Mouse (Mus musculus) liver, postnatal 0 days (tissue): ENCODE measurements at regions not wholly inside any gene's neighbourhood (a gene's known extent, or its start where the extent isn't known, plus 50 kb on each side); places are given as distances from the start of the nearest gene placed in this dataset.

Experiments used
- ATAC-seq: fragments of 200-750 bp; cut with Nextera tagmentation; 2 replicates; pipeline ENCODE4 v1.8.0; 2017; ENCODE audit warnings: mild to moderate bottlenecking, moderate library complexity
- DNase-seq: peaks from one replicate; pipeline ENCODE4 v3.0.0-alpha.2; 2016
- H3K27ac ChIP-seq: fragments of 300-500 bp; sonication (generic); 2 replicates; pipeline ENCODE4 v1.5.1; 2014; ENCODE audit warnings: antibody characterized with exemption, moderate library complexity, mild to moderate bottlenecking, low read depth
- H3K27me3 ChIP-seq: fragments of 300-500 bp; sonication (generic); 2 replicates; pipeline ENCODE4 v1.6.1; 2014; ENCODE audit warnings: low read length, control low read depth, mixed read lengths; ENCODE audit not compliant: insufficient read depth
- H3K36me3 ChIP-seq: fragments of 300-500 bp; sonication (generic); replicated peaks from 2 replicates; pipeline ENCODE4 v1.6.1; 2014; ENCODE audit warnings: mild to moderate bottlenecking, control low read depth, low read length, moderate library complexity, mixed read lengths; ENCODE audit not compliant: insufficient read depth
- H3K4me1 ChIP-seq: fragments of 300-500 bp; sonication (generic); 2 replicates; pipeline ENCODE4 v1.6.1; 2014; ENCODE audit warnings: antibody characterized with exemption, mild to moderate bottlenecking, control low read depth; ENCODE audit not compliant: insufficient read depth
- H3K4me2 ChIP-seq: fragments of 300-500 bp; sonication (generic); 2 replicates; pipeline ENCODE4 v1.6.1; 2014; ENCODE audit warnings: low read depth, mild to moderate bottlenecking, low read length, moderate library complexity, mixed read lengths
- H3K4me3 ChIP-seq: fragments of 300-500 bp; sonication (generic); 2 replicates; pipeline ENCODE4 v1.5.1; 2014; ENCODE audit warnings: low read depth, low read length
- H3K9ac ChIP-seq: fragments of 300-500 bp; sonication (generic); replicated peaks from 2 replicates; pipeline ENCODE4 v1.6.1; 2014; ENCODE audit warnings: mild to moderate bottlenecking, moderate library complexity
- H3K9me3 ChIP-seq: fragments of 300-500 bp; sonication (generic); 2 replicates; pipeline ENCODE4 v1.6.1; 2016; ENCODE audit warnings: mild to moderate bottlenecking, control low read depth, low read length, mixed read lengths
- CTCF ChIP-seq: sonication (generic); IDR thresholded peaks from 2 replicates; pipeline ENCODE4 v1.5.1; 2016; ENCODE audit warnings: antibody characterized with exemption, low read depth
- EP300 ChIP-seq: IDR thresholded peaks from 2 replicates; pipeline ENCODE4 v1.6.1; 2016; ENCODE audit warnings: antibody characterized with exemption, low read depth, mild to moderate bottlenecking
- WGBS: fragments of 180-500 bp; shearing (Covaris S2); extraction: QIAGEN DNeasy Blood & Tissue Kit; methylation state at CpG from one replicate; pipeline ENCODE4 v1.1.7; 2014; ENCODE audit not compliant: insufficient replicate concordance; 5-methylcytosine and 5-hydroxymethylcytosine counted together

GRCm38 (mm10) chr7:138601749-138602148, 204.2 kb upstream of the Tcerg1l start:
- WGBS = 55% methylated on average over 4 of the region's 4 CpGs
- H3K9ac ChIP-seq = no peak overlapping the region
- ATAC-seq = no peak
- H3K4me1 ChIP-seq = no peaks in the 10 kb centered on the region
- H3K4me2 ChIP-seq = no peak overlapping the region
- no peaks in the 10 kb centered on the region for H3K36me3 ChIP-seq
- no peak overlapping the region for H3K27ac ChIP-seq
- H3K9me3 ChIP-seq = no peaks in the 10 kb centered on the region
- no peak for TF ChIP-seq CTCF
- TF ChIP-seq EP300 = no peak
- H3K27me3 ChIP-seq = no peaks in the 10 kb centered on the region
- no peak for DNase-seq
- H3K4me3 ChIP-seq = no peak overlapping the region

GRCm38 (mm10) chr7:138593344-138593743, 195.8 kb upstream of the Tcerg1l start:
- no peak overlapping the region for H3K9ac ChIP-seq
- ATAC-seq (no peak), DNase-seq (no peak)
- H3K36me3 ChIP-seq = no peaks in the 10 kb centered on the region
- 84% methylated on average over 2 of the region's 2 CpGs for WGBS
- no peak overlapping the region for H3K4me3 ChIP-seq
- H3K4me1 ChIP-seq = no peaks in the 10 kb centered on the region
- H3K27ac ChIP-seq = no peak overlapping the region
- H3K4me2 ChIP-seq = no peak overlapping the region
- no peaks in the 10 kb centered on the region for H3K9me3 ChIP-seq
- no peak for TF ChIP-seq EP300
- no peak for TF ChIP-seq CTCF
- no peaks in the 10 kb centered on the region for H3K27me3 ChIP-seq

- no peak for ATAC-seq
- H3K36me3 ChIP-seq = no peaks in the 10 kb centered on the region
- WGBS = 71% methylated on average over 3 of the region's 3 CpGs
- H3K4me1 ChIP-seq = no peaks in the 10 kb centered on the region
- no peak overlapping the region for H3K27ac ChIP-seq
- DNase-seq = no peak
- H3K9ac ChIP-seq = no peak overlapping the region
- H3K9me3 ChIP-seq = no peaks in the 10 kb centered on the region
- no peak overlapping the region for H3K4me2 ChIP-seq
- H3K4me3 ChIP-seq = no peak overlapping the region
- TF ChIP-seq CTCF (no peak), EP300 (no peak)
- H3K27me3 ChIP-seq = no peaks in the 10 kb centered on the region
These were observed 169.8 kb upstream of the Tcerg1l start for GRCm38 (mm10) chr7:138567352-138567751.

GRCm38 (mm10) chr7:138551629-138552028, 154.1 kb upstream of the Tcerg1l start:
- WGBS = 58% methylated on average over 10 of the region's 10 CpGs
- H3K4me2 ChIP-seq = no peak overlapping the region
- TF ChIP-seq CTCF (no peak), EP300 (no peak)
- no peak overlapping the region for H3K27ac ChIP-seq
- H3K4me3 ChIP-seq = no peak overlapping the region
- DNase-seq (no peak), ATAC-seq (no peak)
- no peaks in the 10 kb centered on the region for H3K4me1 ChIP-seq
- H3K36me3 ChIP-seq = no peaks in the 10 kb centered on the region
- H3K9me3 ChIP-seq = no peaks in the 10 kb centered on the region
- no peaks in the 10 kb centered on the region for H3K27me3 ChIP-seq
- no peak overlapping the region for H3K9ac ChIP-seq

DNA sequence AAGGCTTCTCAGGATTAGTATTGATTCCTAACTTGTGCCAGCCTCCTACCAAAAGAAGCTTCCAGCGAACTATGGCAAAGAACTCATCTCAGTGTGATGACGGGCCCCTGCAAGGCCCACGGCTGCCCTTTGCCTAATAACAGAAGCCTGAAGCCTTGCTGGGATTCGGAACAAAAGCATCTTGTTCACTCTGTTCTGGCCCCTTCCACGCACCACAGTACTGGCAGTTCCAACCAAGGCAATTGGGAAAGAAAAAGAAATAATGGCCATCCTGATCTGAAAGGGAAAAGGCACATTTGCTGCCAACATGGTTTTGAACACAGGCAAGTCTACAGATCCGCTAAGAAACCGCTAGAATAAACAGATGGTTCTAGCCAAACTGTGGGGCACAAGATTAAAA, 150.4 kb upstream of the Tcerg1l start:
- Histone ChIP-seq H3K36me3 (no peaks in the 10 kb centered on the region), H3K9me3 (no peaks in the 10 kb centered on the region), H3K4me1 (no peaks in the 10 kb centered on the region), H3K4me2 (no peak overlapping the region), H3K9ac (no peak overlapping the region), H3K27ac (no peak overlapping the region), H3K27me3 (no peaks in the 10 kb centered on the region), H3K4me3 (no peak overlapping the region)
- TF ChIP-seq EP300 (no peak), CTCF (no peak)
- 83% methylated on average over 7 of the region's 7 CpGs for WGBS
- ATAC-seq = no peak
- no peak for DNase-seq

- peak overlapping the region; percentile 30; the same call in 1 of the 2 replicates for H3K9ac ChIP-seq
- H3K4me2 ChIP-seq = peak overlapping the region; percentile 52
- H3K4me3 ChIP-seq = peak overlapping the region; percentile 15; the same call in 1 of the 2 replicates
- TF ChIP-seq EP300 = no peak
- no peak for TF ChIP-seq CTCF
- DNase-seq (peak; percentile 31), ATAC-seq (peak; percentile 92)
- no peaks in the 10 kb centered on the region for H3K9me3 ChIP-seq
- H3K36me3 ChIP-seq = no peaks in the 10 kb centered on the region
- peak overlapping the region; percentile 88 for H3K27ac ChIP-seq
- WGBS = 49% methylated on average over 18 of the region's 18 CpGs
- no peaks in the 10 kb centered on the region for H3K27me3 ChIP-seq
- peaks cover 8% of the 10 kb centered on the region for H3K4me1 ChIP-seq
These were observed 140.7 kb upstream of the Tcerg1l start for GRCm38 (mm10) chr7:138538048-138538831.
